Mouse (Mus musculus): Measurements from ENCODE around the gene Rusc1.

- peak; percentile 69 for TF ChIP-seq CTCF (conservative IDR thresholded peaks at IDR 0.05; ENCODE audit: insufficient read depth, insufficient read length, low read depth, low read length)
- TF ChIP-seq POLR2A (IDR thresholded peaks at IDR 0.05; ENCODE audit: low read depth, low read length), result no peak
These were observed 5.6 kb downstream of the Rusc1 start for GRCm38 (mm10) chr3:89087338-89088110.

Data from kidney, adult 2 months (tissue).